Mouse (Mus musculus) hindbrain, postnatal 0 days (tissue): ENCODE data around the gene Kctd2. TPM values are rescaled to one million over a fixed set of nuclear protein-coding genes. Genes with fewer than 3 reads are reported as not detected.

Experiments
- ATAC-seq: fragments of 200-750 bp; cut with Nextera tagmentation; 2 replicates; pipeline ENCODE4 v1.8.0; 2017; ENCODE audit warnings: mild to moderate bottlenecking, moderate TSS enrichment, moderate library complexity
- DNase-seq: peaks from one replicate; pipeline ENCODE4 v3.0.0-alpha.2; 2015; ENCODE audit warnings: low spot score
- H3K27ac ChIP-seq: fragments of 300-500 bp; sonication (generic); 2 replicates; pipeline ENCODE4 v1.5.1; 2014; ENCODE audit warnings: mild to moderate bottlenecking
- H3K27me3 ChIP-seq: fragments of 300-500 bp; sonication (generic); 2 replicates; pipeline ENCODE4 v1.6.1; 2014; ENCODE audit warnings: low read length, mixed read lengths; ENCODE audit not compliant: insufficient read depth
- H3K36me3 ChIP-seq: fragments of 300-500 bp; sonication (generic); 2 replicates; pipeline ENCODE4 v1.6.1; 2014; ENCODE audit warnings: low read length, mixed read lengths; ENCODE audit not compliant: insufficient read depth
- H3K4me1 ChIP-seq: fragments of 300-500 bp; sonication (generic); 2 replicates; pipeline ENCODE4 v1.6.1; 2014; ENCODE audit warnings: antibody characterized with exemption, low read length, mixed read lengths; ENCODE audit not compliant: insufficient read depth
- H3K4me2 ChIP-seq: fragments of 300-500 bp; sonication (generic); 2 replicates; pipeline ENCODE4 v1.6.1; 2014; ENCODE audit warnings: low read depth, mild to moderate bottlenecking, low read length, moderate library complexity, mixed read lengths
- H3K4me3 ChIP-seq: fragments of 300-500 bp; sonication (generic); 2 replicates; pipeline ENCODE4 v1.5.1; 2014; ENCODE audit warnings: low read length
- H3K9ac ChIP-seq: fragments of 300-500 bp; sonication (generic); replicated peaks from 2 replicates; pipeline ENCODE4 v1.6.1; 2014; ENCODE audit warnings: mild to moderate bottlenecking, low read length, moderate library complexity, mixed read lengths
- H3K9me3 ChIP-seq: fragments of 300-500 bp; sonication (generic); 2 replicates; pipeline ENCODE4 v1.6.1; 2016; ENCODE audit warnings: low read length, mixed read lengths
- CTCF ChIP-seq: IDR thresholded peaks from 2 replicates; pipeline ENCODE4 v1.5.1; 2016; ENCODE audit warnings: antibody characterized with exemption, control low read depth, low read depth
- WGBS: fragments of 180-500 bp; shearing (Covaris S2); extraction: QIAGEN DNeasy Blood & Tissue Kit; methylation state at CpG from one replicate; pipeline ENCODE4 v1.1.7; 2014; 5-methylcytosine and 5-hydroxymethylcytosine counted together
- polyA plus RNA-seq: library from polyadenylated mRNA; unstranded; fragments of >200 nt; fragmentation: Nextera tagmentation; extraction: Ambion mirVana; gene quantifications from 2 replicates; pipeline ENCODE4 v1.2.1, GENCODE M21; 2015
- total RNA-seq: library from RNA; depleted of rRNA; stranded (reverse); fragments of >200 nt; gene quantifications from 2 replicates; pipeline ENCODE4 v1.2.3, GENCODE M21; 2014

Gene Kctd2
- total and polyA plus RNA-seq, 2 experiments from 2014 or later = 21.0 to 24.5 TPM

- no peak overlapping the region for H3K27ac ChIP-seq
- H3K4me1 ChIP-seq = no peaks in the 10 kb centered on the region
- WGBS = 95% methylated on average over 4 of the region's 5 CpGs
- H3K4me2 ChIP-seq = no peak overlapping the region
- no peak for TF ChIP-seq CTCF
- H3K27me3 ChIP-seq = no peaks in the 10 kb centered on the region
- H3K9me3 ChIP-seq = no peaks in the 10 kb centered on the region
- no peaks in the 10 kb centered on the region for H3K36me3 ChIP-seq
- no peak overlapping the region for H3K4me3 ChIP-seq
- DNase-seq = no peak
- no peak for ATAC-seq
- no peak overlapping the region for H3K9ac ChIP-seq
These were observed 36.3 kb downstream of the Kctd2 start for GRCm38 (mm10) chr11:115456182-115456581.

GRCm38 (mm10) chr11:115457405-115457804 lies 37.5 kb downstream of the Kctd2 start:
- Histone ChIP-seq H3K9ac (no peak overlapping the region), H3K4me3 (no peak overlapping the region), H3K27ac (no peak overlapping the region), H3K4me2 (no peak overlapping the region), H3K36me3 (no peaks in the 10 kb centered on the region), H3K27me3 (no peaks in the 10 kb centered on the region), H3K9me3 (no peaks in the 10 kb centered on the region), H3K4me1 (no peaks in the 10 kb centered on the region)
- WGBS = 28% methylated on average over 6 of the region's 6 CpGs
- TF ChIP-seq CTCF = no peak
- no peak for DNase-seq
- no peak for ATAC-seq

GRCm38 (mm10) chr11:115460976-115461375 lies 41.0 kb downstream of the Kctd2 start:
- ATAC-seq (no peak), DNase-seq (no peak)
- H3K9me3 ChIP-seq = no peaks in the 10 kb centered on the region
- H3K27me3 ChIP-seq = no peaks in the 10 kb centered on the region
- H3K4me1 ChIP-seq = no peaks in the 10 kb centered on the region
- no peak for TF ChIP-seq CTCF
- H3K27ac ChIP-seq = no peak overlapping the region
- no peak overlapping the region for H3K4me2 ChIP-seq
- no peaks in the 10 kb centered on the region for H3K36me3 ChIP-seq
- no peak overlapping the region for H3K4me3 ChIP-seq
- WGBS = 22% methylated on average over 8 of the region's 8 CpGs
- no peak overlapping the region for H3K9ac ChIP-seq

GRCm38 (mm10) chr11:115461846-115462242 lies 41.9 kb downstream of the Kctd2 start:
- Histone ChIP-seq H3K4me1 (no peaks in the 10 kb centered on the region), H3K9ac (no peak overlapping the region), H3K9me3 (no peaks in the 10 kb centered on the region), H3K4me2 (no peak overlapping the region), H3K36me3 (no peaks in the 10 kb centered on the region), H3K27me3 (no peaks in the 10 kb centered on the region), H3K4me3 (no peak overlapping the region), H3K27ac (no peak overlapping the region)
- no peak for TF ChIP-seq CTCF
- ATAC-seq (no peak), DNase-seq (no peak)
- 73% methylated on average over 5 of the region's 5 CpGs for WGBS

DNA sequence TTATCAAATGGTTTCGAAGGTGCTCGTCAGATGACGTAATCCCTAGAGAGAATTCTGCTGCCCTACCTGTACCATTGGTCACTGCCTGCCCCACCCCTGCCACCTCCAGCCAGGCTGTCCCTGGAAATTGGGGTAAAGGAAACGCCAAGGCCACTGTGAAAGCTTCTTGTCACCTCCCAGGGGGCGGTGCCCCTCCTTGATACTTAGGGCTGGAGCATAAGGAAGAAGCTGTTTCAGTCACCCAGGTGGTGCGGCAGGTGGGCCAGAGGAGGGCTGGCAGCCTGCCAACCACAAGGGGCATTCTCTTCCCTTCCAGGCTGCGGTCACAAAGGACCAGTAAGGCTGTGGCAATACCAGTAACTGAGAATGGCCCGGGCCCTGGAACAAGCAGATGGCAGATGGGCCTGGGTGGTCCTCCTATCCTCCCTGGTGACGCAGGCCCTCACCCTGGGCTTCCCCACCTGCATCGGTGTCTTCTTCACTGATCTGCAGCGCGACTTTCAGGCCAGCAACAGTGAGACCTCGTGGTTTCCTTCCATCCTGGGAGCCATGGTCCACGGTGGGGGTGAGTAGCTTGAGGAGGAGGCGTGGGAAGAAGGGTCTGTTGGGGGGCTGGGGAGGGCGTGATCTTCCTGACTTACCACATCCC lies 42.4 kb downstream of the Kctd2 start, which contains the start of gene Slc16a5:
TSS of gene Slc16a5 (plus strand) at position 232 of the 649 bp plus-strand sequence.
- Histone ChIP-seq H3K4me3 (no peak within 1 kb of the TSS), H3K9me3 (no peaks in the 10 kb centered on the region), H3K9ac (no peak within 1 kb of the TSS), H3K27me3 (no peaks in the 10 kb centered on the region), H3K4me2 (no peak within 1 kb of the TSS), H3K36me3 (no peaks in the 10 kb centered on the region), H3K27ac (no peak within 1 kb of the TSS), H3K4me1 (no peaks in the 10 kb centered on the region)
- no peak for DNase-seq
- no peak for ATAC-seq
- no peak for TF ChIP-seq CTCF
- WGBS = 74% methylated on average over 16 of the region's 16 CpGs

DNA sequence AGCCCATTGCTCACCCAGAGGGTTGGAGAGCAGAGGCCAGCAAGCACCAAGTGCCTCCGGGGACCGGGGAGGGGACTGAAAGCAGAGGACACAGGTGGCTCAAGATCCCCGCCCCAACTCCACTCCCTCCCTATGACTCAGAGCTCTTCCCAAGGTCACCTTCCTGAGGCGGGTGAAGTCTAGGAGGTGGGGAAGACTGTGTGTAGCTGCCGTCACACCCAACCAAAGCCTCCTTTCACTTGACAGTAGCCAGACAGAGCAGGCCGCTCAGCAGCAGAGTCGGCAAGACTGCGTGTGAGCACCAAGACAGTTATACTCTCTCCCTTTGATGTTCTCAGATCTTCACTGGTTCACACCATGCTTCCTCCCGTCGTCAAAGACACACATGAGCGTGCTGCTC lies 43.5 kb downstream of the Kctd2 start:
- WGBS = 80% methylated on average over 11 of the region's 11 CpGs
- no peak for TF ChIP-seq CTCF
- H3K9me3 ChIP-seq = no peaks in the 10 kb centered on the region

DNA sequence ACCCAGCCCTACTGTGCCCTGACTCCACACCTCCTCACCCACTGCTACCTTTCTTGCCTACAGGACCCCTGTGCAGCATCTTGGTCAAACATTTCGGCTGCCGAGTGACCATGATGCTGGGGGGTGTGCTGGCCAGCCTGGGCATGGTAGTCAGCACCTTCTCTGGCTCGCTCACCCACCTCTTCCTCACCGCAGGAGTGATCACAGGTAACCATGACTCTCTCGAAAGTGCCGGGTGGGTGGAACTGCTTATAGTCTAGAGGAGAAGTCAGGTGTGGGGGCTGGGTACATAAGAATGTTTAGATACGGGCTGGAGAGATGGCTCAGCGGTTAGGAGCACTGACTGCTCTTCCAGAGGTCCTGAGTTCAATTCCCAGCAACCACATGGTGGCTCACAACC lies 44.9 kb downstream of the Kctd2 start:
- DNase-seq (no peak), ATAC-seq (no peak)
- Histone ChIP-seq H3K4me3 (no peak overlapping the region), H3K4me1 (no peaks in the 10 kb centered on the region), H3K4me2 (no peak overlapping the region), H3K9me3 (no peaks in the 10 kb centered on the region), H3K27ac (no peak overlapping the region), H3K36me3 (no peaks in the 10 kb centered on the region), H3K9ac (no peak overlapping the region), H3K27me3 (no peaks in the 10 kb centered on the region)
- WGBS = 90% methylated on average over 8 of the region's 8 CpGs
- no peak for TF ChIP-seq CTCF

More for the DNA sequence above, 43.5 kb downstream of the Kctd2 start:
- H3K36me3 ChIP-seq = no peaks in the 10 kb centered on the region
- no peak for ATAC-seq
- DNase-seq = no peak
- H3K9ac ChIP-seq = no peak overlapping the region
- H3K4me2 ChIP-seq = no peak overlapping the region
- no peak overlapping the region for H3K4me3 ChIP-seq
- H3K27me3 ChIP-seq = no peaks in the 10 kb centered on the region
- H3K4me1 ChIP-seq = no peaks in the 10 kb centered on the region
- no peak overlapping the region for H3K27ac ChIP-seq
